Mouse (Mus musculus) lung, embryonic 16.5 days (tissue): Measurements from ENCODE around the gene 2010005H15Rik. TPM values are rescaled to one million over a fixed set of nuclear protein-coding genes. Genes with fewer than 3 reads are reported as not detected.

ENCODE experiments used
- ATAC-seq: fragments of 200-750 bp; cut with Nextera tagmentation; 2 replicates; pipeline ENCODE4 v1.8.0; 2017; ENCODE audit warnings: low read depth, mild to moderate bottlenecking, moderate library complexity
- H3K27ac ChIP-seq: fragments of 300-500 bp; sonication (generic); 2 replicates; pipeline ENCODE4 v1.5.1; 2014; ENCODE audit warnings: mild to moderate bottlenecking, control low read depth, low read length
- H3K27me3 ChIP-seq: fragments of 300-500 bp; sonication (generic); 2 replicates; pipeline ENCODE4 v1.6.1; 2014; ENCODE audit warnings: low read depth, low read length, mixed read lengths; ENCODE audit not compliant: control insufficient read depth, insufficient read depth
- H3K36me3 ChIP-seq: fragments of 300-500 bp; sonication (generic); 2 replicates; pipeline ENCODE4 v1.6.1; 2014; ENCODE audit warnings: low read length; ENCODE audit not compliant: control insufficient read depth, insufficient read depth
- H3K4me1 ChIP-seq: fragments of 300-500 bp; sonication (generic); replicated peaks from 2 replicates; pipeline ENCODE4 v1.6.1; 2014; ENCODE audit warnings: low read length, mixed read lengths; ENCODE audit not compliant: control insufficient read depth, insufficient read depth
- H3K4me2 ChIP-seq: fragments of 300-500 bp; sonication (generic); 2 replicates; pipeline ENCODE4 v1.6.1; 2014; ENCODE audit warnings: low read depth, low read length, control low read depth
- H3K4me3 ChIP-seq: fragments of 300-500 bp; sonication (generic); 2 replicates; pipeline ENCODE4 v1.5.1; 2014; ENCODE audit warnings: mild to moderate bottlenecking, low read length, control low read depth
- H3K9ac ChIP-seq: fragments of 300-500 bp; sonication (generic); 2 replicates; pipeline ENCODE4 v1.6.1; 2014; ENCODE audit warnings: low read length, control low read depth
- H3K9me3 ChIP-seq: fragments of 300-500 bp; sonication (generic); 2 replicates; pipeline ENCODE4 v1.6.1; 2016; ENCODE audit warnings: low read length; ENCODE audit not compliant: control insufficient read depth
- whole genome bisulfite sequencing: fragments of 180-500 bp; shearing (Covaris S2); extraction: QIAGEN DNeasy Blood & Tissue Kit; methylation state at CpG from one replicate; pipeline ENCODE4 v1.1.7; 2014; 5-methylcytosine and 5-hydroxymethylcytosine counted together
- polyA plus RNA-seq: library from polyadenylated mRNA; unstranded; fragments of >200 nt; fragmentation: Nextera tagmentation; extraction: Ambion mirVana; gene quantifications from 2 replicates; pipeline ENCODE4 v1.2.1, GENCODE M21; 2015

Gene 2010005H15Rik
- polyA plus RNA-seq, 1 experiment from 2014 or later = 0.84 TPM

DNA sequence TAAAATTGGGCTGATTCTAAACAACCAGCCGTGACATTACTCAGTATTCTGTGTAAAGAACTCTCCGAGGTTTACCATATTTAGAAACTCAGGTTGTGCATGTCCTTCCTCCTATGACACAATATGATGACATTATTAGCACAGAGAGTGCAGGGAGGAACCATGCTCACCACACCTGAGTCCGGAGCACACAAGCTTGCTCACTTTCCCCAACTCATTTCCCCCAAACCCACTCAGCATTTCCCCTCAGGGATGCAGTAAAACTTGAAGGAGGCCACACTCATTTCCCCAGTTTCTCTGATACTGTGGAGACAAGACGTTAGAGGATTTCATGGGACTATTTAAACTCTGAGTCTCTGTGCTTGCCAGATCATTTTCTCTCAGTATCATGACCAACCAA lies 67.9 kb downstream of the 2010005H15Rik start:
- 73% methylated on average over 4 of the region's 4 CpGs for WGBS
- no peak for ATAC-seq

More for the DNA sequence above, 67.9 kb downstream of the 2010005H15Rik start:
- H3K36me3 ChIP-seq = no peaks in the 10 kb centered on the region
- H3K27ac ChIP-seq = no peak overlapping the region
- no peaks in the 10 kb centered on the region for H3K4me1 ChIP-seq
- H3K9me3 ChIP-seq = no peaks in the 10 kb centered on the region
- no peak overlapping the region for H3K4me3 ChIP-seq
- no peaks in the 10 kb centered on the region for H3K27me3 ChIP-seq
- no peak overlapping the region for H3K4me2 ChIP-seq
- no peak overlapping the region for H3K9ac ChIP-seq

Other genes with a start within 250 kb of the 2010005H15Rik start
- gene Kpna1, start 242.7 kb upstream of the 2010005H15Rik start, polyA plus RNA-seq = 29.5 and 34.8 TPM in 2 replicates
- gene Wdr5b, start 180.3 kb upstream of the 2010005H15Rik start, polyA plus RNA-seq = 9.9 and 10.2 TPM in 2 replicates
- gene Fam162a, start 149.9 kb upstream of the 2010005H15Rik start, polyA plus RNA-seq = 296 and 318 TPM in 2 replicates
- gene Ccdc58, start 149.8 kb upstream of the 2010005H15Rik start, polyA plus RNA-seq = 72.9 and 78.4 TPM in 2 replicates
- 0.23 and 0.43 TPM in 2 replicates for gene Csta1, start 90.2 kb upstream of the 2010005H15Rik start, polyA plus RNA-seq
- 1.0 and 1.3 TPM in 2 replicates for gene Stfa2l1, start 64.7 kb upstream of the 2010005H15Rik start, polyA plus RNA-seq
- 3.0 and 6.3 TPM in 2 replicates for gene Gm5483, start 37.3 kb upstream of the 2010005H15Rik start, polyA plus RNA-seq
- gene Gm5416, start 11.1 kb upstream of the 2010005H15Rik start, polyA plus RNA-seq = not detected in 2 replicates
- gene Stfa1, start 55.5 kb downstream of the 2010005H15Rik start, polyA plus RNA-seq = 4.6 and 10.1 TPM in 2 replicates
- gene BC117090, start 112.9 kb downstream of the 2010005H15Rik start, polyA plus RNA-seq = not detected in 2 replicates
- gene BC100530, start 146.3 kb downstream of the 2010005H15Rik start, polyA plus RNA-seq = 4.5 and 11.0 TPM in 2 replicates
- 0.49 and 2.3 TPM in 2 replicates for gene Stfa2, start 187.0 kb downstream of the 2010005H15Rik start, polyA plus RNA-seq
- 1.0 and 3.3 TPM in 2 replicates for gene Stfa3, start 233.9 kb downstream of the 2010005H15Rik start, polyA plus RNA-seq